Mouse (Mus musculus) bone marrow macrophage, adult 2 months (primary cell): ENCODE results near the gene Sowahb.

Experiments used
- CTCF ChIP-seq: IDR thresholded peaks from 2 replicates; pipeline ENCODE4 v1.5.1; 2012; ENCODE audit warnings: low read depth, mild to moderate bottlenecking, low read length, moderate library complexity
- POLR2A ChIP-seq: IDR thresholded peaks from 2 replicates; pipeline ENCODE4 v1.6.1; 2012; ENCODE audit warnings: mild to moderate bottlenecking, low read depth, low read length, borderline replicate concordance

DNA sequence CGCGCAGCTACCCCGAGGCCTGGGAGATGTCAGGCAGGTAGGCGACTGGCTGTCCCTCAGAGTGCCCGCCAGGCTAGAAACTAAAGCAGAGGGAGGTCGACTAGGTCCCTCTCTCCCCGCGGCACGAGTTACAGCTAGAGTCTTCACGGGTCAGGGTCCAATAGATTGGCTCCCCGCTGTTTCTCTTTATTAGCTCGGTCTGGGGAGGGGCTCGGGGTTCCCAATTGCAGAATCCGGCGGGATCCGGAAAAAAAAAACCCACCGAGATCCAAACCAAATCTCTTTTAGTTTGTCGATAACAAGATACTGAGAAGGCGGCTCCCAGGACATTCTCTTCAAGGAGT lies 521 bp upstream of the Sowahb start:
- TF ChIP-seq POLR2A: no peak
- no peak for TF ChIP-seq CTCF
